Comparison of ENCODE assay signal across 13 mouse cellular contexts in the genomic region with DNA sequence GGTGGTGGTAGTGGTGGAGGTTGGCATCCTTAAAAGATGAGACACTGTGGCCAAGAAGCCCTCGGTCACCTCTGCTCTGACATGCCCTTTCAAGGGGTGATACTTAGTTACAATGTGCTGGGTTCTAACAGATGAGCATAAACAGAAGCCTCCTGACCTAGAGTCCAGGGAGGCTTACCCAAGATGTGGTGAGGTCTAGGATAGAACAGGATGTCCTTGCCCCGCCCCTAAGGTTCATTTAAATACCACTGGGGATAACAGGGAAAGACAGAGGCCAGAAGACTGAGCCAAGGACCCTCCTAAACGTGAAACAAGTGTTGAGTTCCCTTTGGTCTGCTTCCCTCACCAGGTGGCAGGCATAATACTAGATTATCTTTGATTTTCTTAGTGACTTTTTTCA. TPM values are rescaled to one million over a fixed set of nuclear protein-coding genes. Genes with fewer than 3 reads are reported as not detected.
A peak's percentile ranks its signal among the peaks of the same experiment; 100 is the strongest.
DNase-seq lines count a peak whose midpoint lies in the region; ATAC-seq lines count a peak whose summit lies in the region.
"Had no signal": no experiment of that assay in that cellular context is flagged by ENCODE, and none has a peak within 500 bp of the region (broad histone marks: within the 10 kb centered on the region; RNA-seq: fewer than 3 reads in every experiment).

No protein-coding gene starts in this region.

- peaks cover 9% of the 10 kb centered on the region; the same call in 1 of the 2 replicates for H3K27me3 ChIP-seq in forebrain, embryonic 10.5 days (ENCODE audit: poor library complexity, severe bottlenecking)
- no peaks in the 10 kb centered on the region for H3K27me3 ChIP-seq in forebrain, embryonic 16.5 days (replicated peaks; ENCODE audit: control insufficient read depth, insufficient read depth, low read length)
- no peaks in the 10 kb centered on the region for H3K27me3 ChIP-seq in lung, embryonic 16.5 days (ENCODE audit: control insufficient read depth, insufficient read depth, low read depth, low read length)
- H3K27me3 ChIP-seq in intestine, embryonic 16.5 days (replicated peaks; ENCODE audit: control insufficient read depth, insufficient read depth, low read length) = no peaks in the 10 kb centered on the region

- no peak overlapping the region for H3K4me2 ChIP-seq in forebrain, embryonic 16.5 days (ENCODE audit: low read length)
- H3K4me2 ChIP-seq in lung, embryonic 16.5 days (ENCODE audit: low read depth, low read length) = no peak overlapping the region; the same call in 1 of the 2 replicates
- peak overlapping the region; percentile 84; the same call in 1 of the 2 replicates for H3K4me2 ChIP-seq in intestine, embryonic 16.5 days (ENCODE audit: low read depth, low read length)

- 61% methylated on average over 3 of the region's 3 CpGs for WGBS in forebrain, embryonic 10.5 days
- 60% methylated on average over 3 of the region's 3 CpGs for WGBS in forebrain, embryonic 16.5 days
- 58% methylated on average over 3 of the region's 3 CpGs for WGBS in lung, embryonic 16.5 days
- WGBS in intestine, embryonic 16.5 days = 65% methylated on average over 3 of the region's 3 CpGs

- DNase-seq in forebrain, embryonic 10.5 days (ENCODE audit: extremely low spot score, low spot score) = no peak
- DNase-seq in lung, postnatal 10 days = no peak
- DNase-seq in cerebellum, adult 9-11 months = no peak
- DNase-seq in cerebellum, postnatal 25 days = no peak
- DNase-seq: adrenal gland, postnatal 25 days; cerebellum, adult 18-20 months; heart, adult 18-20 months; kidney, postnatal 10 days had no signal

- peaks cover 31% of the 10 kb centered on the region for H3K4me1 ChIP-seq in forebrain, embryonic 10.5 days
- peaks cover 18% of the 10 kb centered on the region for H3K4me1 ChIP-seq in forebrain, embryonic 16.5 days (replicated peaks; ENCODE audit: control insufficient read depth, insufficient read depth, low read length)
- peaks cover 18% of the 10 kb centered on the region for H3K4me1 ChIP-seq in lung, embryonic 16.5 days (replicated peaks; ENCODE audit: control insufficient read depth, insufficient read depth, low read length)
- H3K4me1 ChIP-seq in intestine, embryonic 16.5 days (ENCODE audit: control insufficient read depth, insufficient read depth, low read length) = peaks cover 17% of the 10 kb centered on the region

- no peak overlapping the region for H3K27ac ChIP-seq in forebrain, embryonic 10.5 days
- H3K27ac ChIP-seq in forebrain, embryonic 16.5 days (ENCODE audit: low read length) = no peak overlapping the region
- no peak overlapping the region for H3K27ac ChIP-seq in lung, embryonic 16.5 days (ENCODE audit: low read length)
- H3K27ac ChIP-seq in intestine, embryonic 16.5 days (ENCODE audit: low read length) = no peak overlapping the region

- no peak overlapping the region for H3K9ac ChIP-seq in forebrain, embryonic 16.5 days (replicated peaks; ENCODE audit: low read depth, low read length)
- H3K9ac ChIP-seq in lung, embryonic 16.5 days (ENCODE audit: low read length) = no peak overlapping the region
- peak overlapping the region; percentile 92; the same call in 1 of the 2 replicates for H3K9ac ChIP-seq in intestine, embryonic 16.5 days (ENCODE audit: low read depth, low read length)

- peak overlapping the region; percentile 88; the same call in 1 of the 2 replicates for H3K4me3 ChIP-seq in forebrain, embryonic 10.5 days
- no peak overlapping the region for H3K4me3 ChIP-seq in forebrain, embryonic 16.5 days (replicated peaks; ENCODE audit: low read length)
- peak overlapping the region; percentile 100; the same call in 1 of the 2 replicates for H3K4me3 ChIP-seq in lung, embryonic 16.5 days (ENCODE audit: low read length)
- H3K4me3 ChIP-seq in intestine, embryonic 16.5 days (ENCODE audit: low read length) = peak overlapping the region; percentile 94

- H3K36me3 ChIP-seq in forebrain, embryonic 10.5 days (replicated peaks) = peaks cover 30% of the 10 kb centered on the region
- H3K36me3 ChIP-seq in forebrain, embryonic 16.5 days (ENCODE audit: control insufficient read depth, insufficient read depth) = no peaks in the 10 kb centered on the region
- H3K36me3 ChIP-seq in lung, embryonic 16.5 days (ENCODE audit: control insufficient read depth, insufficient read depth, low read length) = no peaks in the 10 kb centered on the region; the same call in 1 of the 2 replicates
- no peaks in the 10 kb centered on the region for H3K36me3 ChIP-seq in intestine, embryonic 16.5 days (ENCODE audit: control insufficient read depth, insufficient read depth, low read length)

- H3K9me3 ChIP-seq in forebrain, embryonic 10.5 days = no peaks in the 10 kb centered on the region
- no peaks in the 10 kb centered on the region for H3K9me3 ChIP-seq in forebrain, embryonic 16.5 days (ENCODE audit: control insufficient read depth, low read length)
- H3K9me3 ChIP-seq in lung, embryonic 16.5 days (ENCODE audit: control insufficient read depth, low read length) = no peaks in the 10 kb centered on the region
- H3K9me3 ChIP-seq in intestine, embryonic 16.5 days (ENCODE audit: control insufficient read depth, low read length) = no peaks in the 10 kb centered on the region

- ATAC-seq in forebrain, embryonic 16.5 days = no peak
- ATAC-seq in lung, embryonic 16.5 days (ENCODE audit: low read depth) = no peak
- no peak for ATAC-seq in intestine, embryonic 16.5 days
- ATAC-seq in megakaryocyte progenitor cell, adult 5-6 weeks (replicated peaks; ENCODE audit: poor library complexity) = peak; percentile 32

RNA-seq across cellular contexts. Expression of gene BC017158, which starts 1.5 kb away (rescaled TPM):
- 22.0 and 26.2 TPM in 2 replicates for polyA plus RNA-seq in forebrain, embryonic 10.5 days (2016; fragmentation: Nextera tagmentation; extraction: Ambion mirVana)
- 12.5 and 16.4 TPM in 2 replicates for polyA plus RNA-seq in forebrain, embryonic 16.5 days (2015; fragmentation: Nextera tagmentation; extraction: Ambion mirVana)
- polyA plus RNA-seq in lung, embryonic 16.5 days (2015; fragmentation: Nextera tagmentation; extraction: Ambion mirVana) = 32.0 and 36.3 TPM in 2 replicates
- 49.6 and 53.4 TPM in 2 replicates for polyA plus RNA-seq in intestine, embryonic 16.5 days (2015; fragmentation: Nextera tagmentation; extraction: Ambion mirVana)
- total RNA-seq in megakaryocyte progenitor cell, adult 5-6 weeks (2015) = 34.2 and 39.5 TPM in 2 replicates
- total RNA-seq in megakaryocyte progenitor cell, adult 5-6 weeks (2017) = 20.5 and 25.3 TPM in 2 replicates

RNA-seq across cellular contexts. Expression of gene Slc5a2, which starts 31.1 kb away (rescaled TPM):
- polyA plus RNA-seq in forebrain, embryonic 10.5 days (2016; fragmentation: Nextera tagmentation; extraction: Ambion mirVana) = 0.28 TPM in 1 of 2 replicates, not detected in the other
- not detected in 2 replicates for polyA plus RNA-seq in forebrain, embryonic 16.5 days (2015; fragmentation: Nextera tagmentation; extraction: Ambion mirVana)
- polyA plus RNA-seq in lung, embryonic 16.5 days (2015; fragmentation: Nextera tagmentation; extraction: Ambion mirVana) = 0.39 TPM in 1 of 2 replicates, not detected in the other
- not detected in 2 replicates for polyA plus RNA-seq in intestine, embryonic 16.5 days (2015; fragmentation: Nextera tagmentation; extraction: Ambion mirVana)
- total RNA-seq in megakaryocyte progenitor cell, adult 5-6 weeks (2015) = not detected in 2 replicates
- total RNA-seq in megakaryocyte progenitor cell, adult 5-6 weeks (2017) = not detected in 2 replicates
- total RNA-seq: adrenal gland, postnatal 25 days; heart, adult 18-20 months; left cerebral cortex, adult 18-20 months had no signal

RNA-seq across cellular contexts. Expression of gene Tgfb1i1, which starts 49.9 kb away (rescaled TPM):
- 22.5 and 23.3 TPM in 2 replicates for polyA plus RNA-seq in forebrain, embryonic 10.5 days (2016; fragmentation: Nextera tagmentation; extraction: Ambion mirVana)
- polyA plus RNA-seq in forebrain, embryonic 16.5 days (2015; fragmentation: Nextera tagmentation; extraction: Ambion mirVana) = 15.0 and 16.8 TPM in 2 replicates
- polyA plus RNA-seq in lung, embryonic 16.5 days (2015; fragmentation: Nextera tagmentation; extraction: Ambion mirVana) = 190 and 203 TPM in 2 replicates
- 167 and 175 TPM in 2 replicates for polyA plus RNA-seq in intestine, embryonic 16.5 days (2015; fragmentation: Nextera tagmentation; extraction: Ambion mirVana)
- 0.44 and 0.54 TPM in 2 replicates for total RNA-seq in megakaryocyte progenitor cell, adult 5-6 weeks (2015)
- not detected in 2 replicates for total RNA-seq in megakaryocyte progenitor cell, adult 5-6 weeks (2017)

RNA-seq across cellular contexts. Expression of gene 9130023H24Rik, which starts 58.7 kb away (rescaled TPM):
- 10.0 and 10.7 TPM in 2 replicates for polyA plus RNA-seq in forebrain, embryonic 10.5 days (2016; fragmentation: Nextera tagmentation; extraction: Ambion mirVana)
- 9.1 and 9.9 TPM in 2 replicates for polyA plus RNA-seq in forebrain, embryonic 16.5 days (2015; fragmentation: Nextera tagmentation; extraction: Ambion mirVana)
- 9.4 TPM in 2 replicates for polyA plus RNA-seq in lung, embryonic 16.5 days (2015; fragmentation: Nextera tagmentation; extraction: Ambion mirVana)
- 5.7 and 6.5 TPM in 2 replicates for polyA plus RNA-seq in intestine, embryonic 16.5 days (2015; fragmentation: Nextera tagmentation; extraction: Ambion mirVana)
- 4.3 TPM in 2 replicates for total RNA-seq in megakaryocyte progenitor cell, adult 5-6 weeks (2015)
- 4.7 and 7.2 TPM in 2 replicates for total RNA-seq in megakaryocyte progenitor cell, adult 5-6 weeks (2017)

RNA-seq across cellular contexts. Expression of gene Armc5, which starts 59.4 kb away (rescaled TPM):
- polyA plus RNA-seq in forebrain, embryonic 10.5 days (2016; fragmentation: Nextera tagmentation; extraction: Ambion mirVana) = 15.3 and 15.4 TPM in 2 replicates
- polyA plus RNA-seq in forebrain, embryonic 16.5 days (2015; fragmentation: Nextera tagmentation; extraction: Ambion mirVana) = 10.4 and 11.2 TPM in 2 replicates
- polyA plus RNA-seq in lung, embryonic 16.5 days (2015; fragmentation: Nextera tagmentation; extraction: Ambion mirVana) = 20.0 TPM in 2 replicates
- polyA plus RNA-seq in intestine, embryonic 16.5 days (2015; fragmentation: Nextera tagmentation; extraction: Ambion mirVana) = 15.4 and 17.8 TPM in 2 replicates
- 6.9 and 7.1 TPM in 2 replicates for total RNA-seq in megakaryocyte progenitor cell, adult 5-6 weeks (2015)
- total RNA-seq in megakaryocyte progenitor cell, adult 5-6 weeks (2017) = 9.5 and 11.8 TPM in 2 replicates
